ENCODE assay signal across 14 mouse cellular contexts in genomic region chr6:134140718-134141615, GRCm38 (mm10).
A peak's percentile ranks its signal among the peaks of the same experiment; 100 is the strongest.
DNase-seq lines count a peak whose midpoint lies in the region; ATAC-seq lines count a peak whose summit lies in the region.
"Had no signal": no experiment of that assay in that cellular context is flagged by ENCODE, and none has a peak within 500 bp of the region (broad histone marks: within the 10 kb centered on the region; RNA-seq: fewer than 3 reads in every experiment).

No protein-coding gene starts in this region.

- no peak overlapping the region for H3K4me3 ChIP-seq in embryonic facial prominence, embryonic 11.5 days (ENCODE audit: low read depth, low read length)
- H3K4me3 ChIP-seq in embryonic facial prominence, embryonic 10.5 days: no peak overlapping the region
- no peak overlapping the region for H3K4me3 ChIP-seq in lung, embryonic 15.5 days
- H3K4me3 ChIP-seq in intestine, embryonic 15.5 days (replicated peaks): no peak overlapping the region
- no peak overlapping the region for H3K4me3 ChIP-seq in stomach, embryonic 15.5 days (replicated peaks)
- H3K4me3 ChIP-seq: forebrain, embryonic 13.5 days had no signal

- no peaks in the 10 kb centered on the region for H3K9me3 ChIP-seq in embryonic facial prominence, embryonic 11.5 days (replicated peaks; ENCODE audit: control insufficient read depth, low read length)
- H3K9me3 ChIP-seq in embryonic facial prominence, embryonic 10.5 days: no peaks in the 10 kb centered on the region
- H3K9me3 ChIP-seq in lung, embryonic 15.5 days: no peaks in the 10 kb centered on the region
- H3K9me3 ChIP-seq in intestine, embryonic 15.5 days: no peaks in the 10 kb centered on the region
- H3K9me3 ChIP-seq in stomach, embryonic 15.5 days: no peaks in the 10 kb centered on the region
- H3K9me3 ChIP-seq: forebrain, embryonic 13.5 days had no signal

- H3K9ac ChIP-seq in embryonic facial prominence, embryonic 11.5 days (replicated peaks; ENCODE audit: low read length): no peak overlapping the region
- no peak overlapping the region for H3K9ac ChIP-seq in lung, embryonic 15.5 days
- H3K9ac ChIP-seq in intestine, embryonic 15.5 days: no peak overlapping the region
- no peak overlapping the region for H3K9ac ChIP-seq in stomach, embryonic 15.5 days
- H3K9ac ChIP-seq: forebrain, embryonic 13.5 days; liver, postnatal 0 days had no signal

- ATAC-seq in embryonic facial prominence, embryonic 11.5 days (replicated peaks; ENCODE audit: insufficient number of reproducible peaks, low FRiP score, low TSS enrichment, low read depth): 0 out of 2 replicates have a peak, but pooled peaks have one; percentile 56
- no peak for ATAC-seq in lung, embryonic 15.5 days (ENCODE audit: borderline replicate concordance, extremely low read depth, low FRiP score, low TSS enrichment)
- no peak for ATAC-seq in intestine, embryonic 15.5 days
- ATAC-seq in stomach, embryonic 15.5 days (ENCODE audit: insufficient read depth, low FRiP score, low read depth): no peak
- ATAC-seq: forebrain, embryonic 13.5 days; Patski had no signal

- H3K27ac ChIP-seq in embryonic facial prominence, embryonic 11.5 days (replicated peaks; ENCODE audit: low read depth, low read length): no peak overlapping the region
- no peak overlapping the region for H3K27ac ChIP-seq in embryonic facial prominence, embryonic 10.5 days (replicated peaks)
- 0 out of 2 replicates have a peak overlapping the region, but pooled peaks have one; percentile 10 for H3K27ac ChIP-seq in lung, embryonic 15.5 days
- peak overlapping the region; percentile 59 for H3K27ac ChIP-seq in intestine, embryonic 15.5 days
- peak overlapping the region; percentile 53 for H3K27ac ChIP-seq in stomach, embryonic 15.5 days
- H3K27ac ChIP-seq: forebrain, embryonic 13.5 days had no signal

- 67% methylated on average over 16 of the region's 16 CpGs for WGBS in embryonic facial prominence, embryonic 11.5 days
- 72% methylated on average over 16 of the region's 16 CpGs for WGBS in embryonic facial prominence, embryonic 10.5 days
- WGBS in lung, embryonic 15.5 days: 50% methylated on average over 16 of the region's 16 CpGs
- 57% methylated on average over 16 of the region's 16 CpGs for WGBS in intestine, embryonic 15.5 days
- 57% methylated on average over 16 of the region's 16 CpGs for WGBS in stomach, embryonic 15.5 days

- no peak overlapping the region for H3K4me2 ChIP-seq in embryonic facial prominence, embryonic 11.5 days (ENCODE audit: low read depth, low read length)
- no peak overlapping the region for H3K4me2 ChIP-seq in lung, embryonic 15.5 days
- H3K4me2 ChIP-seq in intestine, embryonic 15.5 days (replicated peaks): no peak overlapping the region
- H3K4me2 ChIP-seq in stomach, embryonic 15.5 days: no peak overlapping the region
- H3K4me2 ChIP-seq: forebrain, embryonic 13.5 days had no signal

- DNase-seq in embryonic facial prominence, embryonic 11.5 days (ENCODE audit: low spot score): peak; percentile 57
- DNase-seq in embryonic facial prominence, embryonic 10.5 days (ENCODE audit: low spot score): no peak
- no peak for DNase-seq in lung, postnatal 14 days
- no peak for DNase-seq in thymus, postnatal 14 days
- DNase-seq in urinary bladder, postnatal 25 days (ENCODE audit: low spot score): no peak
- DNase-seq: cerebellum, adult 9-10 months; kidney, postnatal 25 days; liver, postnatal 0 days; thymus, postnatal 36 days had no signal

- H3K27me3 ChIP-seq in embryonic facial prominence, embryonic 11.5 days (ENCODE audit: control insufficient read depth, insufficient read depth, low read length): no peaks in the 10 kb centered on the region
- no peaks in the 10 kb centered on the region for H3K27me3 ChIP-seq in embryonic facial prominence, embryonic 10.5 days (replicated peaks; ENCODE audit: low read depth, poor library complexity, severe bottlenecking)
- H3K27me3 ChIP-seq in lung, embryonic 15.5 days: no peaks in the 10 kb centered on the region
- no peaks in the 10 kb centered on the region for H3K27me3 ChIP-seq in intestine, embryonic 15.5 days (replicated peaks)
- no peaks in the 10 kb centered on the region for H3K27me3 ChIP-seq in stomach, embryonic 15.5 days (replicated peaks)
- H3K27me3 ChIP-seq: forebrain, embryonic 13.5 days; Patski had no signal

- H3K4me1 ChIP-seq in embryonic facial prominence, embryonic 11.5 days (ENCODE audit: control insufficient read depth, insufficient read depth, low read length): no peaks in the 10 kb centered on the region
- H3K4me1 ChIP-seq in embryonic facial prominence, embryonic 10.5 days: peaks cover 19% of the 10 kb centered on the region
- H3K4me1 ChIP-seq in lung, embryonic 15.5 days: peaks cover 59% of the 10 kb centered on the region
- peaks cover 37% of the 10 kb centered on the region for H3K4me1 ChIP-seq in intestine, embryonic 15.5 days (replicated peaks)
- peaks cover 28% of the 10 kb centered on the region for H3K4me1 ChIP-seq in stomach, embryonic 15.5 days

- H3K36me3 ChIP-seq in embryonic facial prominence, embryonic 11.5 days (replicated peaks; ENCODE audit: control insufficient read depth, insufficient read depth, low read depth, low read length): no peaks in the 10 kb centered on the region
- peaks cover 26% of the 10 kb centered on the region for H3K36me3 ChIP-seq in embryonic facial prominence, embryonic 10.5 days (replicated peaks)
- H3K36me3 ChIP-seq in lung, embryonic 15.5 days: no peaks in the 10 kb centered on the region
- H3K36me3 ChIP-seq in intestine, embryonic 15.5 days: no peaks in the 10 kb centered on the region
- no peaks in the 10 kb centered on the region for H3K36me3 ChIP-seq in stomach, embryonic 15.5 days

Comparison
In these comparisons a context has a peak if more than half of its experiments do, and no peak if none do; other contexts are left out.
1. H3K27ac ChIP-seq: peak in lung, embryonic 15.5 days (single experiment), intestine, embryonic 15.5 days (single experiment) and stomach, embryonic 15.5 days (single experiment); none in embryonic facial prominence, embryonic 11.5 days (single experiment) and embryonic facial prominence, embryonic 10.5 days (single experiment).